Mouse (Mus musculus) cerebellum, postnatal 36 days (tissue): Measurements from ENCODE around the gene Dclk1.

Source experiments
- DNase-seq, 2 experiments: peaks; one replicate each; pipeline ENCODE4 v3.0.0; 2021 to 2022; ENCODE audit warnings: mixed read lengths in 2 of 2

Gene Dclk1

DNA sequence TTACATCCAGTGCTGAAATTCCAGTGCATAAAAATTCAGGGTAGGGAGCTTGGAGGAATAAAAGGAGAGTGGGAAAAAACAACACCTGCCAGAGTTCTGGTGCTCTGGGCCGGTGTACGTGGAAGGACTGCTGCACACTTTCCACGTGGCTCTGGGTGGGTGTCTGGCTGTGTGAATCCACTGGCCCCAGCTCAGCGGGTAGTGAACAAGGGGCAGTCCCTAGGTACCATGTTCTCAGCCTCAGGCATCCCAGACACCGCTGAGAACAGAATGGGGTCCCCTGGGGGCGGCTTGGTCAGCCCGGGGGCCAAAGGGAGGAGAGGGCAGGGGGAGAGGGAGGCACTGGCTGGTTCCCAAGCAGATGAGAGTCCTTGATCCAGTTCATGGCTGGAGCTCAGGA is 164.5 kb downstream of the Dclk1 start:
- no peak for DNase-seq

- DNase-seq: peak in 1 of 2 experiments; percentile 17
Observed at GRCm38 (mm10) chr3:55411547-55411946, 169.4 kb downstream of the Dclk1 start.

GRCm38 (mm10) chr3:55415527-55415950 is 173.4 kb downstream of the Dclk1 start:
- peak; percentile 28 to 38 for DNase-seq

- no peak for DNase-seq
Observed at GRCm38 (mm10) chr3:55418845-55419244, 176.7 kb downstream of the Dclk1 start.

DNA sequence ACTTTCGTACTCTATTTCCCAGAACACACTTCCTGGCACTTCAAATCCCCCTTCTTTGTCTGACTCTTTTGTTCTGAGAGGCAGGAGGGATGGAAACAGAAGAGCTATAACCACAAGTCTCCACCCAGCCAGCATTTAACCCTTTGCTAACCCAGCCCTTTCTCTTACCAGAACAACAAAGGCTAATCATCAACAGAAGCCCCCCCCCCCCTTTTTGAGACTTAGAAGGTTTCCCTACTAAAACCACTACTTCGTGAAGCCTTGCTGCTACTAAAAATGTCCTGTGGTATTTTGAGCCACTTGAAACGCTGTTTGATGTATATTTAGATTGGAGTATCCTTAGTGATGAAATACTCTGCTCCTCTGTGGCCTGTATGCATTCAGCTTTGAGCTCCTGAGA is 177.2 kb downstream of the Dclk1 start:
- no peak for DNase-seq

DNA sequence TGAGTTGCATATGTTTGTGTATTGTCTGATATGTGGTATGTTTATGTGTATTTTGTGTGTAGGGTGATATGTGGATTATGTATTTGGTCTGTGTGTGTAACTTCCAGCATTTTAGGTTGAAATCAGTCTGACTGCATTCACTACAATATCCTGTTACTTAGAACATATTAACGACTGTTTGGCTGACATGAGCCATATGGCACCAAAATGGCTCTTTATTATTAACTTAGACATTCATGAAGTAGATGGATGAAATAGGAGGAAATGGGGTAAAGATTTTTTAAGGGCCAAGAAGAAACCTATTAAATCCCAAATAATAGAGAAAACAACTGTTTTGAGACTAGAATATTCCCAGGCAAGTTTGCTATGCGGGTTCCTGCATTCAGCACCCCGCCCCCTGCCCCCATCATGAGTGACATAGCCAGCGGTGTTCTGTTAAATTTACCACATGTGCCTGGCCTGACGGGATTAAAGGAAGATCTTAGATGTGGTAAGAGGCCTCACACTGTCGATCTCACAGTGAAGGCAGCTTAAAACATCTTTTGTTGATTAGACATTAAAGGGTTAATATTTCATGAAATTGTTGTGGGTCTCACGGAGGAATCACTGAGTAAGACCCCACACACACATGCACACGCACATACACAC is 178.4 kb downstream of the Dclk1 start:
- no peak for DNase-seq

DNA sequence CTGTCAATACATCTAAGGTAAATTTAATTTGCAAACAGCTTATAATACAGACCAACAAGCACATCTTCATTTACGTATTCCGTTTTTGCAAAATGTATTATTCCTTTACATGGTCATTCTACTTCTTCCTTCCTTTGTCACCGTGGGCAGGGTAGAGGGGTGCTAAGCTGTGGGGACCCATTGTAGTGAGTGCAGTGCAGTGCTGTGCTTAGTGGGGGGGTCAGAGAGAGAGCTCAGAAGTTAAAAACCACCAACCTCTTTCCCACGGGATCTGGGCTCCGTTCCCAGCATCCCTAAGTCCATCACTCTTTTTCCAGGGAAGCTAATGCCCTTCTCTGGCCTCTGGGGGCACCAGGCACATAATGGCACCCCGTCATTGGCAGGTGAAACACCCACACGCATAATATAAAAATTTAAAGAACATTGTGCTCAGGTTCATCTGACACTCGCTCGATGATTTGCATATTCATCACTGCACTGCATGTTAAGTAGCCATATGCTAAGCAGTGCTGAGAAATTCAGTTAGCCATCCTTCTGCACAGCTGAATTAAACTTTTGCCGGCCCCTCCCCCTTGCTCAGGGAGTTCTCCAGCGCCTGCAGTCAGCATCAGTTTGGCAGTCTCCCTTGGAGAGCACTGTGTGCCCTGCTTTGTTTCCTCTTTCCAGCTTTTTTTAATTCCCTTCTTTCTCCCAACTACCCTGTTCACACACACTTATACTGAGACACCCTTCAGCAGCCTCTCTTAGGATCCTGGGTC is 181.7 kb downstream of the Dclk1 start:
- no peak for DNase-seq

- DNase-seq: no peak
Observed at GRCm38 (mm10) chr3:55430022-55430549, 187.9 kb downstream of the Dclk1 start.

- DNase-seq: no peak
Observed at GRCm38 (mm10) chr3:55431223-55431622, 189.1 kb downstream of the Dclk1 start.

GRCm38 (mm10) chr3:55434276-55434675 is 192.1 kb downstream of the Dclk1 start:
- DNase-seq: no peak

DNA sequence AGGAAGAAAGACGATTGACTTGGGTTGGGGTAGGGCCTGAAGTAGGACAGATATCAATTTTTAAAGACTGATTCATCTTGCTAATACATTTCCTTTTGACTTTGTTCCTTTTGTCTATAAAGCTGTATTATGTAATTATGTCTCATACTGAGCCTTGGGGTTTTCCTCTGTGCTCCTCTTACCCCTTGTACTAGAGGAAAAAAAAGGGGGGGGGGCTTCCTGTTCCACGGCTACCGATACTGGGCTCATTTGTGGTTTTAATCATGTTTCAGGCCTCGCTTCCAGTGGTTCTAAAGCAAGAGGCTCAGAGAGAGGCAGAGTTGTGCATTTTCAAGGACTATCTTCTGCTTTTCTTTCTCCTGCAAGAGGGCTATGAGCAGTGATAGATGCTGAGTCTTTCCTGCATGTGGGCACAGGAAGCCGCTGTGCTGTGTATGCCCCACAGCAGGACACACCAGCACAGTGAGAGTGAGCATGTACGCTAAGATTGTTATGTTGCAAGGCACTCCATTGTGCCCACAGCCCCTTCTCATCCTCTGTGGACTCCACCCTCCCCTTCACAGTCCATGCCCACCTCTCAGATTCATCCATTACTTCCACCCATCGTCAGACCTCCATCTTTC is 196.8 kb downstream of the Dclk1 start:
- DNase-seq: no peak

DNA sequence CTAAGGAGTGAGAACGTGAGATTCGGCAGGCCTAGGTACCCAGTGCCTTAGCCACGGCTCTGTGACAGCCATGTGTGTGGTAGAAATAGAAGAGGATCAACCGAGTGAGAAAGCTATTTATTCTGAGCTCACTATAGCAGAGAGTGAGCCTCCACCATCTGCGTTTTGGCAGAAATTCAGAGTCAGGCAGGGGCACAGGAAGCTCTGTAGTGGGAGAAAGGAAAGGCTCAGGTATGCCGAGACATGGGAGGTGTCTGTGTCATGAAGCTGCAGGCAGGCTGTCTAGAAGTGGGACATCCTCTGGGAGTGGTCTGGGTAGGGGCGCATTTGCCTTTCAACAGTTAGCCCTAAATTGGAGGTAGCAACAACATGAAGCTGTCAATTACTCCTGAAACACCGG is 198.2 kb downstream of the Dclk1 start:
- peak; percentile 57 to 61 for DNase-seq

- DNase-seq: no peak
Observed at GRCm38 (mm10) chr3:55442012-55442645, 200.0 kb downstream of the Dclk1 start.

GRCm38 (mm10) chr3:55443271-55443670 is 201.1 kb downstream of the Dclk1 start:
- DNase-seq: no peak

GRCm38 (mm10) chr3:55443725-55444124 is 201.6 kb downstream of the Dclk1 start:
- DNase-seq: peak; percentile 71 to 76

- DNase-seq: no peak
Observed at GRCm38 (mm10) chr3:55446681-55447080, 204.5 kb downstream of the Dclk1 start.

DNA sequence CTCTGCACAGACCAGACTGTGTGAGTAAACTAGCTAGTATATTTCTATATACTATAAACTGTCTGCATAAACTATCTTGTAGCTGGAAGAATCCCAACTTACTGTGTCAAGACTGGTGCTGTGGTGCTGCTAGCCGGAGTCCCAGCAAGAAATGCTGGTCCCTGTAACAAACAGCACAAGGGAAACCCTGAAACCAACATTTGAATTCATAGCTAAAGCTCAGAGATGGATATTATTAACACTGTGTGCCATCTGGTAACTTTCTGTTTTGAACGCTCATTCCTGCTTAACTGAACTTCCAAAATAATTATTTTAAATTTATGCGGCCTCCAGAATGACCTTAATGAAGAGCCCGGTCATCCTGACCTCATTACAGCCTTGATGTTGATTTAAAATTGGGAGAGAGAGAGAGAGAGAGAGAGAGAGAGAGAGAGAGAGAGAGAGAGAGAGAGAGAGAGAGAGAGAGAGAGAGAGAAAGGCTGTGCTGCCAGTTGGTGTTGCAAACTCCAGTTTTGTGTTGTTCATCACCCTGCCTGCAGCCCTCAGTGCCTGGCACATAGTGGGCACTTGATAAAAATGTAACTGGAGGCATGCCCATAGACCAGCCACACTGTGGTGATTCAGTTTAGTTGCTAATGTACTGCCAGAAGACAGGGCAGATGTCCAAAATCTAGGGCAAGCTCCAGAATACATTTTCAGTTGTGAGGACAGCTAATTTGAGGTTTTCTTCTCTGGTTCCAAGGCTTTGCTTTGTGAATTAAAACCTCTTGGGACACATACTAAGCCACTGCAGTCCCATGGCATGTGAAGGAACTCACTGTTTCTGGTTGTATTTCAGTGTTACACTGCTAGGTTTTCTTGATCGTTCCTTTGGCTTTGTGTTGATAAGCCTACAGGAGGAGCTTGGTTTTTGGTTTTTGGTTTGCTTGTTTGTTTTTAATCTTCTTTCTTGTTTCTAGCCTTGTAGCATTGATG is 205.6 kb downstream of the Dclk1 start:
- DNase-seq: peak; percentile 55 to 71

- DNase-seq: no peak
Observed at GRCm38 (mm10) chr3:55449148-55449547, 207.0 kb downstream of the Dclk1 start.

DNA sequence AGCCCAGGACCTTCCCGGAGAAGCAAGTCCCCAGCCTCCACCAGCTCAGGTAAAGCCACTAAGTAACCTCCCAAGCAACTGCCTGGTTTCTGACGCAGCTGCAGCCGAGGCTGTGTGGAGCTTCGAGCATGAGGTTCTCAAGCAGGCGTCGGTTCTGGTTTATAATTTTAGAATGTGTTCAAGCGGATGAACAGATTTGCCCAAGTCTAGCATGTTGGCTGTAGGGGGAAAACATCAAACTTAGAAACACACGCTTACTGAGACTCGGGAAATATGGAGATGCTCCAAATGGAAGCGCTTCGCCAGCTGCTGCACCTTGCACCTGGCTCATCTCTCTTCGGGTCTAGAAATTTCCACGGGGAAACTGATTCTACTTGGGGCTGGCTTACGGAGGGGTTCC is 208.9 kb downstream of the Dclk1 start:
- no peak for DNase-seq

DNA sequence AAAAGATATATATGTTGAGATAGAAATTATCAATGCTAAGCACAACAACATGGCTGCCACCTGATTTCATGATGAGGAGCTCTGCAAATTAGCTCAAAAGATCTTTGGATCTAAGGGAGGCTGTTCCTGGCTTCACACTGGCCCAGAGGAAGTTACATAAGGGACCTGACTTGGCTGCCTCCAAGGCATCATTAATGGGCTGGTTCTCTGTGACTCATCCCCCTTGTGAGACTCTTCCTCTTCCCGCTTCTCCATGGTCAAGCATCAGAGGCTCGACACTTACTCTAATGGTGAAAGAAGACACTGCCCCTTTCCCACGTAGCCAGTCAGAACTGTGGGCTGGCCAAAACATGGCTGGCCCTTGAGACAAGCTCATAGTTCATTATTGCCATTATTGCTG is 209.7 kb downstream of the Dclk1 start:
- DNase-seq: no peak

DNA sequence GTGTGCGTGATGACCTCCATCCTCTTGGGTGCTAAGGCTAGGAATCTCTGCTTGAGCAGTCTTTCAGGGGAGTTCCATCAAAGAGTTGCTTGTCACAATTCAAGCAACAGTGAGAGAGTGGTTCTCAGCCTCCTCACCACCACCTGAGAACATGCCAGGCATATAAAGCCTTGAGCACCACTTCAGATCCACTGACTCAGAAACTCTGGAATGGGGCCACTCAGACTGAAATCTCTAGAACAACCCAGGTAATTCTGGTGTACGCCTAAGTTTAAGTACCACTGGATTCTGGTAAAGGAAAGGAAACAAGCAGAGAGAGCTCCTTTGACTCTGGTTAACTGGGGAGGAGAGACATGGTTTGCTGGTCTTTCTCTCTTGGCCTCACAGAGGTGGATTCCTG is 210.3 kb downstream of the Dclk1 start:
- no peak for DNase-seq

- no peak for DNase-seq
Observed at GRCm38 (mm10) chr3:55461092-55461491, 218.9 kb downstream of the Dclk1 start.
